Mouse (Mus musculus) testis, adult 2 months (tissue): Measurements from ENCODE around the gene Cfap100.

Experiments used
- CTCF ChIP-seq: fragments of 200-500 bp; IDR thresholded peaks from 2 replicates; pipeline ENCODE4 v1.5.1; 2012; ENCODE audit warnings: low read depth, mild to moderate bottlenecking, inconsistent platforms, low read length, moderate library complexity; ENCODE audit not compliant: control insufficient read depth, insufficient read depth, insufficient replicate concordance
- POLR2A ChIP-seq: fragments of 200-500 bp; IDR thresholded peaks from 2 replicates; pipeline ENCODE4 v1.6.1; 2012; ENCODE audit warnings: low read depth, mild to moderate bottlenecking, inconsistent platforms, low read length, moderate library complexity; ENCODE audit not compliant: control insufficient read depth

GRCm38 (mm10) chr6:90446883-90447282 lies 18.3 kb upstream of the Cfap100 start:
- no peak for TF ChIP-seq POLR2A
- TF ChIP-seq CTCF, result no peak
